Mouse (Mus musculus): ENCODE measurements around the gene Hhipl2. TPM values are rescaled to one million over a fixed set of nuclear protein-coding genes. Genes with fewer than 3 reads are reported as not detected.
"Not testable (repeated sequence)": the region's sequence is repeated elsewhere in the genome, so short reads cannot be mapped to it uniquely, and the experiment has no call there.

Gene Hhipl2
- polyA plus RNA-seq (2015; fragmentation: Nextera tagmentation; extraction: Ambion mirVana), result not detected in 2 replicates

DNA sequence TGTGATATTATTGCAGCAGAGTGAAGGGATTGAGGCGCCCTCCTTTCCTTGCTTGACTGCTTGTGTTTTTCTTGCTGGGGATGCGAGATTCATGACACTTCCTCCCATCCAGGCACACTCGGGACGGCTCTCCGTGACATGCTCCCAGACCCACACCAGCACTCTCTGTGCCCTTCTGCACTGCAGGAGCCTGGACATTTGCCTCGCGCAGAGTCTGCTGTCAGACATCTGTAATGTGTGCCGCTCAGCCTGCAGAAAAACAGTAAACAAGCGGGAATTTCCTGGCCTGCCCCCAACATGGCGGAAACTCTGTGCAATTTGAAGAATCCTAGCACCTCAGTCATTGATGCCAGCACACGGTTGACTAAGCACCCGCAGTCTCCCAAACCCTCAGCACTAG is at the start of gene Hhipl2:
Gene Hhipl2 (plus strand): TSS at position 343 of the 400 bp plus-strand sequence.
- Histone ChIP-seq H3K9me3 (replicated peaks) (no peaks in the 10 kb centered on the region), H3K36me3 (replicated peaks) (no peaks in the 10 kb centered on the region), H3K4me2 (no peak within 1 kb of the TSS), H3K4me1 (replicated peaks) (no peaks in the 10 kb centered on the region), H3K9ac (no peak within 1 kb of the TSS), H3K4me3 (replicated peaks) (no peak within 1 kb of the TSS), H3K27me3 (no peaks in the 10 kb centered on the region), H3K27ac (replicated peaks) (no peak within 1 kb of the TSS)
- ATAC-seq (ENCODE audit: insufficient read depth), result no peak
- WGBS (ENCODE audit: insufficient replicate concordance), result 59% methylated on average over 12 of the region's 12 CpGs

DNA sequence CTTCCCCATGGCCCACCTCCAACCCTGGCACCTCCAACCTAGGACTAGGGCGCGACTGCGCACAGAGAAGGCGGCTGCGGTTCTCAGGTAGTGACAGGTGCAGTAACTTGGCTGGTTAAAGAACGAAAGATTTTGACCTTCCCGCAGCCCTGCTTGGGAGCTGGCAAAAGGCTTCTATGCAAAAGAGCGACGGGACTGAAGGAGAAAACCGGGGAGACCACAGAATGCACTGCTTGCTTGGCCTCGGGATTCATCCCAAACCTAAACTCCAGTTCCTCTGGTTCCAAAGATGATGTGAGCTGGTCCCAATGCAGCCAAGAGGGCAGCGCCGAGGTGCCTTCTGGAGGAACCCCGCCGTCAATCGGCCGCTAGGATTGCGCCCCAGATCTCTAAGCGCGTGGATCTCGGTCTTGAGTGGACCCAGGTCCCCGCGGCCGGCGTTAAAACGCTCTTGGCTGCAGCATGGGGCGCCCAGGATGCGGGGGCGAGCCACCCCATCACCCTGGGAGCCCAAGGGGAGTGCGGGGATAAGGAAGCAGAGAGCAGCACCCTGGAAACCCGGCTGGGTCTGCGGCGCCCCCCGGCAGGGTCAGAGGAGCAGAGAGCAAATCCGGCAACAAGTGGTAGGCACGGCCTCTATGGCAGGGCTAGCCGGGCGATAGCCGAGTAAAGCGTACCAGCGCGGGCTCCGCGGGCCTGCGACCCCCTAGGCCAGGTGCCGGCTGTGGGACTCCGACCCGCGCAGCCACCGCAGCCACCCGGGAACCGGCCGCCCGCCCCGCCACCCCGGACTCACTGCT is 49.2 kb upstream of the Hhipl2 start:
- 3% methylated on average over 56 of the region's 56 CpGs for WGBS (ENCODE audit: insufficient replicate concordance)
- peak; percentile 43 for ATAC-seq (ENCODE audit: insufficient read depth)
- Histone ChIP-seq H3K36me3 (replicated peaks) (0 out of 2 replicates have a peak, but pooled peaks cover 16% of the 10 kb centered on the region), H3K4me2 (peak overlapping the region; percentile 94), H3K4me1 (replicated peaks) (peaks cover 23% of the 10 kb centered on the region), H3K27ac (replicated peaks) (no peak overlapping the region), H3K9ac (peak overlapping the region; percentile 76), H3K27me3 (peaks cover 48% of the 10 kb centered on the region), H3K4me3 (replicated peaks) (peak overlapping the region; percentile 83), H3K9me3 (replicated peaks) (no peaks in the 10 kb centered on the region)

GRCm38 (mm10) chr1:183369427-183370014 is 48.5 kb upstream of the Hhipl2 start, which contains the start of gene Mia3:
Gene Mia3 (minus strand): TSS chr1:183369553.
- Histone ChIP-seq H3K9me3 (replicated peaks) (no peaks in the 10 kb centered on the region), H3K4me1 (replicated peaks) (peaks cover 23% of the 10 kb centered on the region), H3K9ac (peak within 1 kb of the TSS; percentile 76), H3K27ac (replicated peaks) (no peak within 1 kb of the TSS), H3K4me2 (peak within 1 kb of the TSS; percentile 94), H3K4me3 (replicated peaks) (peak within 1 kb of the TSS; percentile 83), H3K27me3 (peaks cover 48% of the 10 kb centered on the region), H3K36me3 (replicated peaks) (0 out of 2 replicates have a peak, but pooled peaks cover 9% of the 10 kb centered on the region)
- ATAC-seq (ENCODE audit: insufficient read depth), result peak; percentile 99
- WGBS (ENCODE audit: insufficient replicate concordance), result under 1% methylated on average over 51 of the region's 51 CpGs

DNA sequence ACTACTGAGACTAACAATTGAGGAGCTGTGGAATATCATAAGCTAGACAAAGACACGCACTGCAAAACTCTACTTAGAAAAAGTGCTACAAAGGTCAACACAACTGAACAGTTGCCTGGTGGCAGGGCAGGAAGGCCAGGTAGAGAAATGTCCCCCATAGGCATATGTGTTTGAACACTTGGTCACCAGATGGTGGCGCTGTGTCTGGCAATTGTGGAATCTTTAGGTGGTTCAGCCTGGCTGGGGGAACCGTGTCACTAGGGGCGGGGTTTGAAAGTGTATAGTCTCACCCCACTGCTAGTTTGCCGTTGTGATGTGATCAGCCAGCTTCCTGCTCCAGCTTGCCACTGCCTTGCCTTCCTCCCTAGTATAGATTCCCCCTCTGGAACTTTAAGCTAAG is 43.3 kb upstream of the Hhipl2 start:
- no peak overlapping the region for H3K27ac ChIP-seq (replicated peaks)
- 67% methylated on average over 5 of the region's 5 CpGs for WGBS (ENCODE audit: insufficient replicate concordance)

GRCm38 (mm10) chr1:183377045-183377444 is 41.0 kb upstream of the Hhipl2 start:
- H3K4me3 ChIP-seq (replicated peaks), result no peak overlapping the region
- H3K27me3 ChIP-seq, result peaks cover 8% of the 10 kb centered on the region; the same call in 1 of the 2 replicates
- no peaks in the 10 kb centered on the region; the same call in 1 of the 2 replicates for H3K9me3 ChIP-seq (replicated peaks)
- H3K4me2 ChIP-seq, result no peak overlapping the region
- H3K9ac ChIP-seq, result no peak overlapping the region
- peaks cover 6% of the 10 kb centered on the region for H3K4me1 ChIP-seq (replicated peaks)
- no peaks in the 10 kb centered on the region for H3K36me3 ChIP-seq (replicated peaks)
- ATAC-seq (ENCODE audit: insufficient read depth), result no peak
- WGBS (ENCODE audit: insufficient replicate concordance), result 53% methylated on average over 4 of the region's 4 CpGs
- H3K27ac ChIP-seq (replicated peaks), result no peak overlapping the region

More for the DNA sequence above, 43.3 kb upstream of the Hhipl2 start:
- no peak overlapping the region for H3K4me3 ChIP-seq (replicated peaks)
- no peaks in the 10 kb centered on the region for H3K36me3 ChIP-seq (replicated peaks)
- H3K9me3 ChIP-seq (replicated peaks), result no peaks in the 10 kb centered on the region; the same call in 1 of the 2 replicates
- H3K4me1 ChIP-seq (replicated peaks), result peaks cover 12% of the 10 kb centered on the region
- no peak for ATAC-seq (ENCODE audit: insufficient read depth)
- no peak overlapping the region for H3K4me2 ChIP-seq
- H3K9ac ChIP-seq, result no peak overlapping the region
- H3K27me3 ChIP-seq, result peaks cover 28% of the 10 kb centered on the region; the same call in 1 of the 2 replicates

DNA sequence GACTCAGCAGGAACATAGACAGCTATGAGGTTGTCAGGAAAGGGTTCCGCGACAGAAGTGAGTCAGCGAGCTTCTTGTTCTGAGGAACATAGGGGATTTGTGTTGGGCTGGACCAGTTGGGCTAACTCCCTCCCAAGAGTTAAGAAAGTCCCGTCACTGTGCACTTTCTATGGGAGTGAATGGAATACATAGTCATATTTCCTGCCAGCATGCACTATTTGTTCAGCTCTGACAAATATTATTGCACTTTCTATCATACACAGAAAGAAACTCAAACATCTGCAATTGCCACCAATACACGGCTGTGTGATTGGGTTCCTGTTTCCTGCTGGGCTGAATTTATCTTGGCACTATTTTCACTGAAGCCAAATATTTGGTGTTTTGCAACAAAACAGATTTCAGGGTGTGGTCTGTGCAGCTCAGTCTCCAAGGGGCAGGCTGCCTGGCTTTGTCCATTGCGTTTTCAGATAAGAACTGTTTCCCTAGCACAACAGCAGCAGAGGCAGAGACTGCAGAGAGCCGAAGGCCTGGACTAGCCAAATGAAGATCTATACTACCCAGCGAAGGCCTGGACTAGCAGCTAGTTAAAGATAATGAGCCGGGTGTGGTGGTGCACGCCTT is 39.6 kb upstream of the Hhipl2 start:
- Histone ChIP-seq H3K27ac (replicated peaks) (no peak overlapping the region), H3K36me3 (replicated peaks) (no peaks in the 10 kb centered on the region), H3K4me1 (replicated peaks) (peaks cover 6% of the 10 kb centered on the region), H3K4me3 (replicated peaks) (no peak overlapping the region), H3K9me3 (replicated peaks) (no peaks in the 10 kb centered on the region; the same call in 1 of the 2 replicates), H3K27me3 (peaks cover 3% of the 10 kb centered on the region; the same call in 1 of the 2 replicates), H3K4me2 (no peak overlapping the region), H3K9ac (no peak overlapping the region)
- 40% methylated on average over 10 of the region's 10 CpGs for WGBS (ENCODE audit: insufficient replicate concordance)
- peak; percentile 73 for ATAC-seq (ENCODE audit: insufficient read depth)

DNA sequence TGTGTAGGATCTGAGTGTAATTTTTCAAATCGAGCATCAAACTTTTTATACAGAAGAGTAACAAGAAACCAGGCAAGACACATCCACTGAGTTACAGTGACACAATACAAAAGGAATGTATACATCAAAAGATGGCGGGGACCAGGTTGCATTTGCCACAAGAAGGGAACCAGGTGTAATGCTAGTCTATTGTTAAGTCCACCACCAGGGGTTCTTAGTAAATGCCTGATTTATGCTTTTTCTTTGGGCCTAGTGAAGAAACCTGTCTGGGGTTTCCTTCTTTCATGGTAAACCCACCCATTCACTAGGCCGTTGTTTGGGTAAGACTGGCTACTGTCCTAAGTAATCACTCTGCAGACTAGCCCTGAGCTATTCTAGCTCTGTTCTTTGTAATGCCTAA is 38.6 kb upstream of the Hhipl2 start:
- not testable (repeated sequence) for ATAC-seq (ENCODE audit: insufficient read depth); H3K9me3 ChIP-seq (replicated peaks); H3K27ac ChIP-seq (replicated peaks); H3K4me3 ChIP-seq (replicated peaks); H3K9ac ChIP-seq; H3K27me3 ChIP-seq; H3K4me1 ChIP-seq (replicated peaks); H3K4me2 ChIP-seq; H3K36me3 ChIP-seq (replicated peaks)
- WGBS (ENCODE audit: insufficient replicate concordance), result 80% methylated on average over 3 of the region's 3 CpGs

DNA sequence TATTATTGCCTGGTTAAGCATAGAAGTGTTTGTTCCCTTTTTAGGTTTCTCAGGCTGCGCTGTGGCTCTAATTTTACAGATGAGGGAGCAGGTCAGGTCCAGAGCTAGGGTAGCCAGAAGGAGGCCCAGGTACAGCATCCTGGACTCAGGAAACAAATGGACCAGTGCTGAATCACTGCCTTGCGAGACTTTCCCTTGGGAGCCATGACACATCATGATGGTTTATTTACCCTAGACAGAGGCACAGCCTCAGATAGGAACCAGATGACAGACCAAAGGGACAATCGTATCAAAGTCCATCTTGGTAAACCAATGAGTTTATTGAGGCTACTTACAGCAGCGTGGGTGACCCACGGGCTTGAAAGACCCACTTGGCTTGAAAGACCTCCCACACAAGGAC is 36.2 kb upstream of the Hhipl2 start:
- Histone ChIP-seq H3K27me3 (peaks cover 11% of the 10 kb centered on the region), H3K4me1 (replicated peaks) (peaks cover 6% of the 10 kb centered on the region), H3K4me3 (replicated peaks) (no peak overlapping the region), H3K36me3 (replicated peaks) (no peaks in the 10 kb centered on the region), H3K9me3 (replicated peaks) (no peaks in the 10 kb centered on the region), H3K9ac (no peak overlapping the region), H3K4me2 (no peak overlapping the region), H3K27ac (replicated peaks) (no peak overlapping the region)
- no peak for ATAC-seq (ENCODE audit: insufficient read depth)
- 56% methylated on average over 5 of the region's 5 CpGs for WGBS (ENCODE audit: insufficient replicate concordance)

DNA sequence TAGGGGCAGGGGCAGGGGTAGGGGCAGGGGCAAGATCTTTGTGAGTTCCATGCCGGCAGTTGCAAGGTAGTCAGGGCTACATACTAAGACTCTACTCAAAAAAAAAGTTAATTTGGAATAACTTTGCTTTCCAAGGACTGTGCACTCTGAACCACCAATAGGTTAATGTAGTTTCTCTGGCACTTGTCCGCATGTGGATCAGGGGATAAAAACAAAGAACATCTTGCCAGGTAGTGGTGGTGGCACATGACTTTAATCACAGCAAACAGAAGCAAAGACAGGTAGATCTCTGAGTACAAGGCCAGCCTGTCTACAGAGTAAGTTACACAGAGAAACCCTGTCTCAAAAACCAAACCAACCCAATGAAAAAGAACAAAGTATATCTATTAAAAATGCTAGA is 35.4 kb upstream of the Hhipl2 start:
- no peaks in the 10 kb centered on the region for H3K36me3 ChIP-seq (replicated peaks)
- peaks cover 11% of the 10 kb centered on the region for H3K27me3 ChIP-seq
- WGBS (ENCODE audit: insufficient replicate concordance), result 54% methylated on average over 2 of the region's 2 CpGs
- H3K9ac ChIP-seq, result no peak overlapping the region
- no peak overlapping the region for H3K4me3 ChIP-seq (replicated peaks)
- no peak overlapping the region for H3K27ac ChIP-seq (replicated peaks)
- H3K4me1 ChIP-seq (replicated peaks), result peaks cover 6% of the 10 kb centered on the region
- no peak overlapping the region for H3K4me2 ChIP-seq
- no peaks in the 10 kb centered on the region for H3K9me3 ChIP-seq (replicated peaks)
- ATAC-seq (ENCODE audit: insufficient read depth), result no peak

GRCm38 (mm10) chr1:183387421-183387820 is 30.6 kb upstream of the Hhipl2 start:
- H3K36me3 ChIP-seq (replicated peaks); H3K9me3 ChIP-seq (replicated peaks); H3K27ac ChIP-seq (replicated peaks); H3K9ac ChIP-seq; ATAC-seq (ENCODE audit: insufficient read depth); H3K4me3 ChIP-seq (replicated peaks); H3K4me2 ChIP-seq: not testable (repeated sequence)
- Histone ChIP-seq H3K27me3 (peaks cover 11% of the 10 kb centered on the region), H3K4me1 (replicated peaks) (peaks cover 14% of the 10 kb centered on the region)
- WGBS (ENCODE audit: insufficient replicate concordance), result 78% methylated on average over 3 of the region's 3 CpGs

Data from liver, embryonic 15.5 days (tissue).